In genomic region chr17:46679843-46680759, GRCm38 (mm10) we compare ENCODE assay signal across 8 mouse cellular contexts. TPM values are rescaled to one million over a fixed set of nuclear protein-coding genes. Genes with fewer than 3 reads are reported as not detected.
DNase-seq lines count a peak whose midpoint lies in the region; ATAC-seq and TF ChIP-seq lines count a peak whose summit lies in the region.

No protein-coding gene starts in this region.

- peak overlapping the region; percentile 82 for H3K27ac ChIP-seq in forebrain, embryonic 11.5 days (ENCODE audit: low read depth, low read length)
- H3K27ac ChIP-seq in hindbrain, embryonic 16.5 days (ENCODE audit: low read depth, low read length), result peak overlapping the region; percentile 94
- peak overlapping the region; percentile 19 for H3K27ac ChIP-seq in liver, embryonic 14.5 days

- ATAC-seq in forebrain, embryonic 11.5 days (replicated peaks; ENCODE audit: low FRiP score), result peak; percentile 25
- peak; percentile 58 for ATAC-seq in hindbrain, embryonic 16.5 days
- ATAC-seq in liver, embryonic 14.5 days (ENCODE audit: insufficient read depth), result peak; percentile 0; the same call in 1 of the 2 replicates

- peaks cover 15% of the 10 kb centered on the region for H3K36me3 ChIP-seq in forebrain, embryonic 11.5 days (ENCODE audit: control insufficient read depth, insufficient read depth, low read length)
- peaks cover 44% of the 10 kb centered on the region for H3K36me3 ChIP-seq in hindbrain, embryonic 16.5 days (ENCODE audit: control insufficient read depth, insufficient read depth, low read length)
- H3K36me3 ChIP-seq in liver, embryonic 14.5 days (replicated peaks; ENCODE audit: control insufficient read depth, insufficient read depth, low read depth), result peaks cover 29% of the 10 kb centered on the region

- intact Hi-C loops in heart, postnatal 25 days (cut with DNase I), result loop anchor here (2.0 kb wide), 2 partner anchors 31 to 35 kb away; no protein-coding TSS in a partner anchor

- TF ChIP-seq CTCF in liver, embryonic 14.5 days (IDR thresholded peaks at IDR 0.05; ENCODE audit: low read depth), result peak; percentile 51

- 2% methylated on average over 34 of the region's 34 CpGs for WGBS in forebrain, embryonic 11.5 days
- 2% methylated on average over 34 of the region's 34 CpGs for WGBS in hindbrain, embryonic 16.5 days
- under 1% methylated on average over 34 of the region's 34 CpGs for WGBS in liver, embryonic 14.5 days (ENCODE audit: insufficient replicate concordance)

- no peak for TF ChIP-seq EP300 in liver, embryonic 14.5 days (IDR thresholded peaks at IDR 0.05; ENCODE audit: low read depth)

- DNase-seq in heart, adult 8-10 months (ENCODE audit: low spot score), result peak; percentile 39
- DNase-seq in heart, postnatal 25 days (ENCODE audit: low spot score), result no peak
- DNase-seq in Muller cell, postnatal 12 days (ENCODE audit: inconsistent ontology term), result peak; percentile 64
- peak; percentile 82 for DNase-seq in forebrain, embryonic 11.5 days (ENCODE audit: low spot score)
- DNase-seq in liver, embryonic 14.5 days (ENCODE audit: low read depth in 3 of 3, low spot score in 3 of 3), result peak in 1 of 3 experiments; percentile 40
- peak; percentile 18 to 28 for DNase-seq in natural killer cell, adult 2 months (ENCODE audit: low spot score in 2 of 2)
- peak; percentile 44 to 53 for DNase-seq in thymus, postnatal 36 days

- no peaks in the 10 kb centered on the region for H3K9me3 ChIP-seq in forebrain, embryonic 11.5 days (ENCODE audit: control insufficient read depth, low read length)
- H3K9me3 ChIP-seq in hindbrain, embryonic 16.5 days (ENCODE audit: control insufficient read depth, low read length), result no peaks in the 10 kb centered on the region
- no peaks in the 10 kb centered on the region for H3K9me3 ChIP-seq in liver, embryonic 14.5 days (ENCODE audit: control insufficient read depth, low read length)

- H3K9ac ChIP-seq in forebrain, embryonic 11.5 days (ENCODE audit: low read length), result peak overlapping the region; percentile 64
- peak overlapping the region; percentile 85 for H3K9ac ChIP-seq in hindbrain, embryonic 16.5 days (ENCODE audit: low read depth, low read length)
- H3K9ac ChIP-seq in liver, embryonic 14.5 days (replicated peaks), result peak overlapping the region; percentile 76

- H3K4me3 ChIP-seq in forebrain, embryonic 11.5 days (ENCODE audit: low read depth, low read length), result peak overlapping the region; percentile 84
- H3K4me3 ChIP-seq in hindbrain, embryonic 16.5 days (ENCODE audit: low read length), result peak overlapping the region; percentile 89
- H3K4me3 ChIP-seq in liver, embryonic 14.5 days (ENCODE audit: insufficient read depth in 1 of 2, low read depth in 2 of 2, low read length in 2 of 2), result peak overlapping the region; percentile 65 to 69

- H3K27me3 ChIP-seq in forebrain, embryonic 11.5 days (ENCODE audit: control insufficient read depth, insufficient read depth, low read length), result no peaks in the 10 kb centered on the region
- no peaks in the 10 kb centered on the region for H3K27me3 ChIP-seq in hindbrain, embryonic 16.5 days (replicated peaks; ENCODE audit: control insufficient read depth, insufficient read depth, low read length)
- H3K27me3 ChIP-seq in liver, embryonic 14.5 days (ENCODE audit: control insufficient read depth, insufficient read depth, low read length), result no peaks in the 10 kb centered on the region

- peak overlapping the region; percentile 60 for H3K4me2 ChIP-seq in forebrain, embryonic 11.5 days (ENCODE audit: low read depth, low read length, severe bottlenecking)
- H3K4me2 ChIP-seq in hindbrain, embryonic 16.5 days (ENCODE audit: low read length), result peak overlapping the region; percentile 67
- peak overlapping the region; percentile 88 for H3K4me2 ChIP-seq in liver, embryonic 14.5 days (ENCODE audit: low read depth)

- H3K4me1 ChIP-seq in forebrain, embryonic 11.5 days (replicated peaks; ENCODE audit: control insufficient read depth, insufficient read depth, low read length), result peaks cover 8% of the 10 kb centered on the region; the same call in 1 of the 2 replicates
- H3K4me1 ChIP-seq in hindbrain, embryonic 16.5 days (ENCODE audit: control insufficient read depth, insufficient read depth, low read depth, low read length), result peaks cover 22% of the 10 kb centered on the region
- H3K4me1 ChIP-seq in liver, embryonic 14.5 days (replicated peaks; ENCODE audit: control insufficient read depth in 2 of 2, insufficient read depth in 2 of 2, low read length in 1 of 2), result peaks cover 14 to 19% of the 10 kb centered on the region in 2 experiments

RNA-seq across cellular contexts. Expression of gene Klhdc3, which starts 0.6 kb away (rescaled TPM):
- 10 to 100 TPM; 53.8 to 65.7 (median 61.5) TPM for total RNA-seq in heart, adult 8-10 months (2022)
- 100 to 1,000 TPM in 1 of 2 experiments, 10 to 100 TPM in 1; 95.5 to 107 TPM for total RNA-seq in heart, postnatal 25 days (2021)
- polyA plus RNA-seq in forebrain, embryonic 11.5 days (2014; fragmentation: Nextera tagmentation; extraction: Ambion mirVana), result 117 and 129 TPM in 2 replicates
- 176 and 179 TPM in 2 replicates for polyA plus RNA-seq in hindbrain, embryonic 16.5 days (2015; fragmentation: Nextera tagmentation; extraction: Ambion mirVana)
- polyA plus RNA-seq in liver, embryonic 14.5 days (2012; rRNA removed), result 40.2 and 41.5 TPM in 2 replicates
- polyA plus RNA-seq in liver, embryonic 14.5 days (2014; fragmentation: Nextera tagmentation; extraction: Ambion mirVana), result 46.3 and 49.4 TPM in 2 replicates

RNA-seq across cellular contexts. Expression of gene Mea1, which starts 1.5 kb away (rescaled TPM):
- total RNA-seq in heart, adult 8-10 months (2022), result 10 to 100 TPM; 47.1 to 52.5 (median 51.6) TPM
- total RNA-seq in heart, postnatal 25 days (2021), result 10 to 100 TPM; 48.6 to 53.8 TPM
- polyA plus RNA-seq in forebrain, embryonic 11.5 days (2014; fragmentation: Nextera tagmentation; extraction: Ambion mirVana), result 167 and 187 TPM in 2 replicates
- polyA plus RNA-seq in hindbrain, embryonic 16.5 days (2015; fragmentation: Nextera tagmentation; extraction: Ambion mirVana), result 317 and 353 TPM in 2 replicates
- polyA plus RNA-seq in liver, embryonic 14.5 days (2012; rRNA removed), result 27.3 and 34.4 TPM in 2 replicates
- 61.7 and 62.4 TPM in 2 replicates for polyA plus RNA-seq in liver, embryonic 14.5 days (2014; fragmentation: Nextera tagmentation; extraction: Ambion mirVana)

RNA-seq across cellular contexts. Expression of gene Rrp36, which starts 5.9 kb away (rescaled TPM):
- 10 to 100 TPM; 10.5 to 13.7 (median 12.4) TPM for total RNA-seq in heart, adult 8-10 months (2022)
- total RNA-seq in heart, postnatal 25 days (2021), result 10 to 100 TPM in 1 of 2 experiments, 1 to 10 TPM in 1; 9.9 to 10.8 TPM
- 61.0 and 64.1 TPM in 2 replicates for polyA plus RNA-seq in forebrain, embryonic 11.5 days (2014; fragmentation: Nextera tagmentation; extraction: Ambion mirVana)
- 51.4 and 54.8 TPM in 2 replicates for polyA plus RNA-seq in hindbrain, embryonic 16.5 days (2015; fragmentation: Nextera tagmentation; extraction: Ambion mirVana)
- polyA plus RNA-seq in liver, embryonic 14.5 days (2012; rRNA removed), result 16.4 and 20.3 TPM in 2 replicates
- 11.4 and 14.0 TPM in 2 replicates for polyA plus RNA-seq in liver, embryonic 14.5 days (2014; fragmentation: Nextera tagmentation; extraction: Ambion mirVana)

RNA-seq across cellular contexts. Expression of gene Ppp2r5d, which starts 24.8 kb away (rescaled TPM):
- total RNA-seq in heart, adult 8-10 months (2022), result 10 to 100 TPM; 25.1 to 31.0 (median 28.6) TPM
- 10 to 100 TPM; 33.2 to 34.9 TPM for total RNA-seq in heart, postnatal 25 days (2021)
- polyA plus RNA-seq in forebrain, embryonic 11.5 days (2014; fragmentation: Nextera tagmentation; extraction: Ambion mirVana), result 140 TPM in 2 replicates
- polyA plus RNA-seq in hindbrain, embryonic 16.5 days (2015; fragmentation: Nextera tagmentation; extraction: Ambion mirVana), result 102 and 112 TPM in 2 replicates
- polyA plus RNA-seq in liver, embryonic 14.5 days (2012; rRNA removed), result 21.3 and 24.1 TPM in 2 replicates
- polyA plus RNA-seq in liver, embryonic 14.5 days (2014; fragmentation: Nextera tagmentation; extraction: Ambion mirVana), result 23.6 and 24.4 TPM in 2 replicates

RNA-seq across cellular contexts. Expression of gene Cul7, which starts 30.0 kb away (rescaled TPM):
- total RNA-seq in heart, adult 8-10 months (2022), result 10 to 100 TPM; 16.5 to 21.2 (median 18.7) TPM
- 10 to 100 TPM; 21.3 to 23.0 TPM for total RNA-seq in heart, postnatal 25 days (2021)
- 34.4 and 34.9 TPM in 2 replicates for polyA plus RNA-seq in forebrain, embryonic 11.5 days (2014; fragmentation: Nextera tagmentation; extraction: Ambion mirVana)
- 39.9 and 45.4 TPM in 2 replicates for polyA plus RNA-seq in hindbrain, embryonic 16.5 days (2015; fragmentation: Nextera tagmentation; extraction: Ambion mirVana)
- polyA plus RNA-seq in liver, embryonic 14.5 days (2012; rRNA removed), result 11.3 and 14.9 TPM in 2 replicates
- 7.1 and 8.3 TPM in 2 replicates for polyA plus RNA-seq in liver, embryonic 14.5 days (2014; fragmentation: Nextera tagmentation; extraction: Ambion mirVana)

Comparison
In these comparisons a context has a peak if more than half of its experiments do, and no peak if none do; other contexts are left out.
1. ATAC-seq: peak in every context shown above with its lines; median percentile 58 in hindbrain, embryonic 16.5 days; 25 in forebrain, embryonic 11.5 days; 0 in liver, embryonic 14.5 days.
2. H3K27ac ChIP-seq: peak in every context shown above with its lines; median percentile 94 in hindbrain, embryonic 16.5 days; 82 in forebrain, embryonic 11.5 days; 19 in liver, embryonic 14.5 days.